Mouse (Mus musculus) forebrain, embryonic 10.5 days (tissue): Measurements from ENCODE around the gene Fbxl17. TPM values are rescaled to one million over a fixed set of nuclear protein-coding genes. Genes with fewer than 3 reads are reported as not detected.

Experiments used
- microRNA-seq: library from miRNA; unstranded; fragments of <30 nt; microRNA quantifications from one replicate; pipeline ENCODE4, GENCODE M21; 2017
- polyA plus RNA-seq: library from polyadenylated mRNA; unstranded; fragments of >200 nt; fragmentation: Nextera tagmentation; extraction: Ambion mirVana; gene quantifications from 2 replicates; pipeline ENCODE4 v1.2.1, GENCODE M21; 2016

Gene Fbxl17
- polyA plus RNA-seq, 1 experiment from 2014 or later: 2.7 TPM

Small RNA genes within 50 kb of the gene (microRNA-seq; reads per million reads assigned to microRNA genes)
- not detected for gene Gm24813
